Mouse (Mus musculus): ENCODE results near the gene Rbm38. TPM values are rescaled to one million over a fixed set of nuclear protein-coding genes. Genes with fewer than 3 reads are reported as not detected.

The Rbm38 gene
- polyA plus RNA-seq (2012; rRNA removed) = 5.1 and 6.8 TPM in 2 replicates

- no peak for DNase-seq (ENCODE audit: extremely low spot score in 1 of 2, low spot score in 1 of 2)
These were observed at the start of gene Rbm38 for GRCm38 (mm10) chr2:173020430-173020829. Gene Rbm38, plus strand, starts transcription at chr2:173020498.

- no peak for DNase-seq (ENCODE audit: extremely low spot score in 1 of 2, low spot score in 1 of 2)
These were observed 48.4 kb upstream of the Rbm38 start for GRCm38 (mm10) chr2:172971865-172972264.

- DNase-seq (ENCODE audit: extremely low spot score in 1 of 2, low spot score in 1 of 2) = no peak
These were observed 46.3 kb upstream of the Rbm38 start for GRCm38 (mm10) chr2:172973806-172974565.

- no peak for DNase-seq (ENCODE audit: extremely low spot score in 1 of 2, low spot score in 1 of 2)
These were observed 45.6 kb upstream of the Rbm38 start for GRCm38 (mm10) chr2:172974701-172975100.

GRCm38 (mm10) chr2:172975159-172975558 lies 45.1 kb upstream of the Rbm38 start:
- DNase-seq (ENCODE audit: extremely low spot score in 1 of 2, low spot score in 1 of 2) = no peak

- DNase-seq (ENCODE audit: extremely low spot score in 1 of 2, low spot score in 1 of 2) = no peak
These were observed 43.5 kb upstream of the Rbm38 start for GRCm38 (mm10) chr2:172976661-172977238.

GRCm38 (mm10) chr2:172977409-172978130 lies 42.7 kb upstream of the Rbm38 start, which contains the start of gene Spo11:
Gene Spo11, plus strand, starts transcription at chr2:172977700.
- no peak for DNase-seq (ENCODE audit: extremely low spot score in 1 of 2, low spot score in 1 of 2)

- DNase-seq (ENCODE audit: extremely low spot score in 1 of 2, low spot score in 1 of 2) = no peak
These were observed 42.1 kb upstream of the Rbm38 start for GRCm38 (mm10) chr2:172978131-172978633.

GRCm38 (mm10) chr2:172979666-172980345 lies 40.5 kb upstream of the Rbm38 start:
- no peak for DNase-seq (ENCODE audit: extremely low spot score in 1 of 2, low spot score in 1 of 2)

- no peak for DNase-seq (ENCODE audit: extremely low spot score in 1 of 2, low spot score in 1 of 2)
These were observed 37.3 kb upstream of the Rbm38 start for GRCm38 (mm10) chr2:172982776-172983561.

GRCm38 (mm10) chr2:172990161-172990560 lies 30.1 kb upstream of the Rbm38 start:
- DNase-seq (ENCODE audit: extremely low spot score in 1 of 2, low spot score in 1 of 2) = no peak

GRCm38 (mm10) chr2:172996207-172996606 lies 24.1 kb upstream of the Rbm38 start:
- DNase-seq (ENCODE audit: extremely low spot score in 1 of 2, low spot score in 1 of 2) = peak; percentile 43 to 88

GRCm38 (mm10) chr2:172997748-172998147 lies 22.6 kb upstream of the Rbm38 start:
- no peak for DNase-seq (ENCODE audit: extremely low spot score in 1 of 2, low spot score in 1 of 2)

- no peak for DNase-seq (ENCODE audit: extremely low spot score in 1 of 2, low spot score in 1 of 2)
These were observed 21.8 kb upstream of the Rbm38 start for GRCm38 (mm10) chr2:172998478-172998877.

- DNase-seq (ENCODE audit: extremely low spot score in 1 of 2, low spot score in 1 of 2) = peak; percentile 94 to 99
These were observed 20.5 kb upstream of the Rbm38 start, which contains the start of gene Rae1 for GRCm38 (mm10) chr2:172999630-173000284. Gene Rae1, plus strand, starts transcription at chr2:173000117.

GRCm38 (mm10) chr2:173000285-173000652 lies 20.0 kb upstream of the Rbm38 start:
- DNase-seq (ENCODE audit: extremely low spot score in 1 of 2, low spot score in 1 of 2) = peak in 1 of 2 experiments; percentile 51

- DNase-seq (ENCODE audit: extremely low spot score in 1 of 2, low spot score in 1 of 2) = peak in 1 of 2 experiments; percentile 67
These were observed 19.4 kb upstream of the Rbm38 start for GRCm38 (mm10) chr2:173000921-173001320.

GRCm38 (mm10) chr2:173003737-173004136 lies 16.6 kb upstream of the Rbm38 start:
- DNase-seq (ENCODE audit: extremely low spot score in 1 of 2, low spot score in 1 of 2) = no peak

GRCm38 (mm10) chr2:173010220-173010717 lies 10.0 kb upstream of the Rbm38 start:
- no peak for DNase-seq (ENCODE audit: extremely low spot score in 1 of 2, low spot score in 1 of 2)
